Mouse (Mus musculus) stomach, embryonic 15.5 days (tissue): ENCODE measurements around the gene Inpp5a. TPM values are rescaled to one million over a fixed set of nuclear protein-coding genes. Genes with fewer than 3 reads are reported as not detected.
A peak's percentile ranks its signal among the peaks of the same experiment; 100 is the strongest.

Experiments used
- ATAC-seq: fragments of 200-750 bp; cut with Nextera tagmentation; 2 replicates; pipeline ENCODE4 v1.8.0; 2017; ENCODE audit warnings: low read depth, moderate number of reproducible peaks, moderate TSS enrichment; ENCODE audit not compliant: insufficient read depth, low FRiP score
- H3K27ac ChIP-seq: fragments of 300-500 bp; sonication (generic); 2 replicates; pipeline ENCODE4 v1.5.1; 2015; ENCODE audit warnings: mild to moderate bottlenecking, inconsistent platforms
- H3K27me3 ChIP-seq: fragments of 300-500 bp; sonication (generic); replicated peaks from 2 replicates; pipeline ENCODE4 v1.6.1; 2015; ENCODE audit warnings: inconsistent platforms
- H3K36me3 ChIP-seq: fragments of 300-500 bp; sonication (generic); 2 replicates; pipeline ENCODE4 v1.6.1; 2015; ENCODE audit warnings: inconsistent platforms
- H3K4me1 ChIP-seq: fragments of 300-500 bp; sonication (generic); 2 replicates; pipeline ENCODE4 v1.6.1; 2015; ENCODE audit warnings: inconsistent platforms
- H3K4me2 ChIP-seq: fragments of 300-500 bp; sonication (generic); 2 replicates; pipeline ENCODE4 v1.6.1; 2015; ENCODE audit warnings: mild to moderate bottlenecking, inconsistent platforms
- H3K4me3 ChIP-seq: fragments of 300-500 bp; sonication (generic); replicated peaks from 2 replicates; pipeline ENCODE4 v1.5.1; 2015; ENCODE audit warnings: inconsistent platforms
- H3K9ac ChIP-seq: fragments of 300-500 bp; sonication (generic); 2 replicates; pipeline ENCODE4 v1.6.1; 2015; ENCODE audit warnings: inconsistent platforms
- H3K9me3 ChIP-seq: fragments of 300-500 bp; sonication (generic); 2 replicates; pipeline ENCODE4 v1.6.1; 2016; ENCODE audit warnings: inconsistent platforms
- WGBS: fragments of 180-500 bp; shearing (Covaris S2); methylation state at CpG from one replicate; pipeline ENCODE4 v1.1.7; 2015; 5-methylcytosine and 5-hydroxymethylcytosine counted together
- polyA plus RNA-seq: library from polyadenylated mRNA; unstranded; fragments of >200 nt; fragmentation: Nextera tagmentation; extraction: Ambion mirVana; gene quantifications from 2 replicates; pipeline ENCODE4 v1.2.1, GENCODE M21; 2015

Gene Inpp5a
- polyA plus RNA-seq, 1 experiment from 2014 or later: 35.0 TPM

DNA sequence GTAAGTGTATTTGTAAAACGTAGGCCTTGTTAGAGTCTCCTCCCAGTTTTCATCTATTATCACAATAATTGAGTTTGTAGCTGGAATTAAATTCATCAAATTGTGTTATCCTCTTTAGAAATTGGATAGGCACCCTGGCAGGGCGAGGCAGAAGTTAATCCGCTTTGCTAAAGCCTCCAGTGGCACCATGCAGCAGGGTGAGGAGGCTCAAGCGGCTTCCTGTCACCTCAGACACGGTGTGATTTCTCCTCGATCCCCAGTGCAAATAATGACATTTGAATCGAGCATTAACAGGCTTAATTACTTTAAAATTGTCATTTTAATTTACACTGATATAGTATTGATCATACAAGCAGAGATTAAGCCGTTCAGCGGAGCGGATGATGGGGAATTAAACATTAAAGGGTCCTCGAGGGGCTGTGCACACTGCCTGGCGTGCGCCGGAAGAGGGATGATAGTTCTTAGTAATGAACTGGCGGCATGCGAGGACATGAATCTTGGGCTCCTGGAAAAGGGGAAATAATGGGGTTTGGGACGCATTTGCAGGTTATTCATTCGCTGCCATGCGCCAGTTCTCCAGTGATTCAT is 109.2 kb downstream of the Inpp5a start:
- no peak overlapping the region for H3K27ac ChIP-seq
- 74% methylated on average over 19 of the region's 19 CpGs for WGBS
- no peak for ATAC-seq

DNA sequence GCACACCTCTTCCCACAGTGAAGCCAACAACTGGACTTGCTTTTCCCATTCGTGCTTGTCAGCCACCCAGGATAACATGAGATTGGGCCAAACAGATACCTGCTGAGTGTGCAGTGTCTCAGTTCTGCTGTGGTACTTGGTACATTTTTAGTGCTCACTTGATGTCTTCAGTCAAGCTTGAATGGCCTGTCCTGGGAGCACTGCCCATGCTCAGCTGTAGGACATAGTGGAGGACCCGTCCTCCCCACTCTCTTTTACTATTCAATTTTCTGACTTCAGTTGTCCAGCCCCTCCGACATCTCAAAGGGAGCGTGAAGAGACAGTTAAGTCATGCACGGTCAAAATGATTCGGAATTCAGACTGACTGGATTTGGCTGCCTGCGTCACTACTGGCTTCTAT is 115.2 kb downstream of the Inpp5a start:
- Histone ChIP-seq H3K4me3 (no peak overlapping the region), H3K4me2 (no peak overlapping the region), H3K27ac (no peak overlapping the region), H3K27me3 (no peaks in the 10 kb centered on the region), H3K4me1 (no peaks in the 10 kb centered on the region), H3K36me3 (no peaks in the 10 kb centered on the region), H3K9ac (no peak overlapping the region), H3K9me3 (no peaks in the 10 kb centered on the region)
- no peak for ATAC-seq
- 90% methylated on average over 7 of the region's 7 CpGs for WGBS

More for the DNA sequence above, 109.2 kb downstream of the Inpp5a start:
- no peak overlapping the region for H3K9ac ChIP-seq
- H3K27me3 ChIP-seq: no peaks in the 10 kb centered on the region
- no peaks in the 10 kb centered on the region for H3K9me3 ChIP-seq
- no peaks in the 10 kb centered on the region; the same call in 1 of the 2 replicates for H3K36me3 ChIP-seq
- no peak overlapping the region for H3K4me2 ChIP-seq
- no peaks in the 10 kb centered on the region for H3K4me1 ChIP-seq
- no peak overlapping the region for H3K4me3 ChIP-seq

DNA sequence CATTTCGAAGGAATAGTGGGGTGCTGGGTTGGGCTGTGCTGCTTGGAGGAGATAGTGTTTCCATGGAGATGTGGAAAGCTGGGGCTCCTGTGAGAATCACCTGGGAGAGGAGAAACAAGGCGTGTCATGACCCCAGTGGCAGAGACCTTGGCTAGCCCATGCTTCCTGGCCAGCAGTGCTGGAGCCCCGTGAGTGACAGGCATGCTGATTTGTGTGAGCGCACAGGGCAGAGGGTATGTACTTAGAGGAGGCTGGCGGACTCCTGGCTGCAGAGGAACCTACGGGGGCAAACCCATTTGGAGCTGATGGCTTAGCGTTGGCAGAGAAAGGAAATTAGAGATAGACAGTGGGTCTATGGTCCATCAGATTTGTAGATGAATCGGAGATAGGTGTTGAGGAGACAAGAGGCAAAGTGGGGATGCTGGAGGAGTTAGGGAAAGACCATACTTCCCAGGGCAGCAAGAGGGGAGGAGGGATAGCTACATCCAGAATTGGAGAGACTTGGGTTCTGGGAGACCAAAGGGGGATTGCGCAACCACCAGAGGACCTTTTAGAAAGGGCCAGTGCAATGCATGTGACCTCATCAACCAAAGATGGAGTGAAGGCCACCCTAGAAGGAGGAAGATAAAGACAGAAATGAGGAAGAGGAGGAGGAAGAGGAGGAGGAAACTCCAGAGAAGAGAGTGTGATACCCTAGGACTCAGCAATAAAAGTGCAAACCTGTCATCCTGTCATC is 117.9 kb downstream of the Inpp5a start:
- Histone ChIP-seq H3K4me2 (no peak overlapping the region), H3K9ac (no peak overlapping the region), H3K4me3 (no peak overlapping the region), H3K27me3 (no peaks in the 10 kb centered on the region), H3K9me3 (no peaks in the 10 kb centered on the region), H3K36me3 (0 out of 2 replicates have a peak, but pooled peaks cover 5% of the 10 kb centered on the region), H3K4me1 (no peaks in the 10 kb centered on the region), H3K27ac (no peak overlapping the region)
- WGBS: 64% methylated on average over 9 of the region's 9 CpGs
- ATAC-seq: peak; percentile 19; the same call in 1 of the 2 replicates

DNA sequence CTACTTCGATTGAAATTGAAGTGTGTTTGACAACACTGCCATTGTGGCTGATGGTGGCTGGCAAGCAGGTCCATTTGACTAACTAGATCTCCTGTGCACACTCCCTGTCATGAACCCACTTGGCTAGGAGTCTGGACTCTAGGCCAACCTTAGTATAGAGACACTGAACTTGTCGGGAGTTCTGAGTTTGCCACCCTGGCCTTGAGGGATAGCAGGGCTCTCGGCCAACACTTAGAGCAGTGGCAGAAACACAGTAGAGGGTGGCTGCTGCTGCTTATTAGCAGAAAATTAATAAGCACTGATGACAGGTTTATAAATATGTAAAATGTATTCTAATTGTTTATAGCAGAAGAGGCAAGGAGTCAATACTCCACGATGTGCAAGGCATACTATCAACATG is 120.0 kb downstream of the Inpp5a start:
- no peaks in the 10 kb centered on the region for H3K9me3 ChIP-seq
- H3K4me1 ChIP-seq: no peaks in the 10 kb centered on the region
- H3K4me3 ChIP-seq: no peak overlapping the region
- H3K27me3 ChIP-seq: no peaks in the 10 kb centered on the region
- no peak overlapping the region for H3K4me2 ChIP-seq
- no peak overlapping the region for H3K9ac ChIP-seq
- 0 out of 2 replicates have a peak, but pooled peaks cover 5% of the 10 kb centered on the region for H3K36me3 ChIP-seq
- no peak overlapping the region for H3K27ac ChIP-seq
- 79% methylated on average over 4 of the region's 4 CpGs for WGBS
- ATAC-seq: no peak

DNA sequence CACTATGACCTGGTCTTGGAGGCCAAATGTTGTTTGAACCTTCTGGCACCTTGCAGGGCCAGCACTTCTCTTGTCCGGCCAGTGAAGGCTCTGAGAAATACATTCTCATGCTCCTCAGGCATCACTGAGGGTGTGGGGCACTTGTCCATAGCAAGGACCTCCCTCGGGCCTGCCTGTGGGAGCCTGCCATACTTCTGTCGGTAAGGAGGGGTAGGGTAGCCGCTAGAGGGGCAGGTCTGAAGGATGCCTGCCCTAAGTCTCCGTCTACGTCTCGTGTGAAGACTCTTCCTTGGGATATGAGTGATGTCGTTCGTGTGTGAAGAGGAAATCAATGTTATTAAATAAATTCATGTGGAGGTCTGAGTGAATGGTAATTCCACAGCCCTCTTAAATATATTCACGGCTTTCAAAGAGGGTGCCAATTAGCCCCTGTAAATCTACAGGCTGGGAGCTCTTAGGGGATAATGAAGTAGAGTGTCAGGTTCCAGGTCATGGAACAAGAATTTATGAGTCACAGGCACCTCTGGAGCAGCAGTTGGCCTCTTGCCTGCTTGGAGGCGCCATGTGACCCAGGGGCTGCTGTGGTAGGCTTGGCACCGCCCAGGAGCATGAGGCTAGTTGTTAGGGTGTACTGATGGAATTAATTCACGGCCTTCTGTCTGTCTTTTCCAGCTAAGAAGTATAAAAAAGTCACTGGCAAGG is 127.2 kb downstream of the Inpp5a start:
- H3K9me3 ChIP-seq: no peaks in the 10 kb centered on the region
- H3K4me1 ChIP-seq: no peaks in the 10 kb centered on the region
- 77% methylated on average over 13 of the region's 13 CpGs for WGBS
- no peak overlapping the region for H3K27ac ChIP-seq
- H3K9ac ChIP-seq: no peak overlapping the region
- no peak overlapping the region for H3K4me2 ChIP-seq
- no peaks in the 10 kb centered on the region for H3K27me3 ChIP-seq
- no peak overlapping the region for H3K4me3 ChIP-seq
- H3K36me3 ChIP-seq: 0 out of 2 replicates have a peak, but pooled peaks cover 5% of the 10 kb centered on the region
- ATAC-seq: no peak

DNA sequence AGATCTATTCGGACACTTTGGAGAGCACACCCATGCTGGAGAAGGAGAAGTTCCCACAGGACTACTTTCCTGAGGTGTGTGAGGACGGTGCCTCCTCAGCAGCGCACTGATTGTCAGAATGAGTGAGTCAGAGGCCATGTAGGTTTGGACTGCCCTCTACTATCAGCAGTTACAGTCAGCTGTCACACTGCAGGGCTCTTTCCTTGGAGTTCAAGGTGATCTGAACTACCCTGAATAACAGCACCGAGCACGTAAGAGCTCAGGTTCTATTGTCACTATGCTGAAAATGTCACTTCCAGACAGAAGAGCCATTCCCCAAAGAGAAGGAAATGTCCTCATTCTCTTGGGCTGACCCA is 127.7 kb downstream of the Inpp5a start:
- Histone ChIP-seq H3K9me3 (no peaks in the 10 kb centered on the region), H3K9ac (no peak overlapping the region), H3K27ac (no peak overlapping the region), H3K4me3 (no peak overlapping the region), H3K36me3 (0 out of 2 replicates have a peak, but pooled peaks cover 2% of the 10 kb centered on the region), H3K27me3 (no peaks in the 10 kb centered on the region), H3K4me2 (no peak overlapping the region), H3K4me1 (no peaks in the 10 kb centered on the region)
- no peak for ATAC-seq
- 86% methylated on average over 5 of the region's 5 CpGs for WGBS

DNA sequence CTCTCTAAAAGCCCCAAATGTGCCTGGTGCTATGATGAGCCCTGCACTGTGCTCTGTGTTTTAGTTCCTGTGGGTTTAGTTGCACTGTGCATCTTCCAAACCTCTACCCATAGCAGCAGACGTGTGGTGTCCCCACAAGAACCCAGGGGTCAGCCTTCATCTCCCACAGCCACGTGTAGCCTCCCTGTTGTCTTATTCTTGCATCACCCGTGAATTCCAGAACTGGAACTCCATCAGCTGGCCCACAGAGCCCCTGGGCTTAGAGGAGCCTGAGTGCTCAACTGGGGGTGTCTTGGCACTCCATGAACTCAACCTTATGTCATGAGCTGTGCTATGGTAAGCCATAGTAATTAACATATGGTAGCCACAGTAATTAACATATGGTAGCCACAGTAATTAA is 129.4 kb downstream of the Inpp5a start:
- H3K27ac ChIP-seq: no peak overlapping the region
- H3K4me1 ChIP-seq: no peaks in the 10 kb centered on the region
- no peak overlapping the region for H3K4me3 ChIP-seq
- WGBS: 73% methylated on average over 3 of the region's 3 CpGs
- H3K36me3 ChIP-seq: no peaks in the 10 kb centered on the region
- no peak overlapping the region for H3K9ac ChIP-seq
- no peak overlapping the region for H3K4me2 ChIP-seq
- no peaks in the 10 kb centered on the region for H3K27me3 ChIP-seq
- H3K9me3 ChIP-seq: no peaks in the 10 kb centered on the region
- ATAC-seq: no peak

DNA sequence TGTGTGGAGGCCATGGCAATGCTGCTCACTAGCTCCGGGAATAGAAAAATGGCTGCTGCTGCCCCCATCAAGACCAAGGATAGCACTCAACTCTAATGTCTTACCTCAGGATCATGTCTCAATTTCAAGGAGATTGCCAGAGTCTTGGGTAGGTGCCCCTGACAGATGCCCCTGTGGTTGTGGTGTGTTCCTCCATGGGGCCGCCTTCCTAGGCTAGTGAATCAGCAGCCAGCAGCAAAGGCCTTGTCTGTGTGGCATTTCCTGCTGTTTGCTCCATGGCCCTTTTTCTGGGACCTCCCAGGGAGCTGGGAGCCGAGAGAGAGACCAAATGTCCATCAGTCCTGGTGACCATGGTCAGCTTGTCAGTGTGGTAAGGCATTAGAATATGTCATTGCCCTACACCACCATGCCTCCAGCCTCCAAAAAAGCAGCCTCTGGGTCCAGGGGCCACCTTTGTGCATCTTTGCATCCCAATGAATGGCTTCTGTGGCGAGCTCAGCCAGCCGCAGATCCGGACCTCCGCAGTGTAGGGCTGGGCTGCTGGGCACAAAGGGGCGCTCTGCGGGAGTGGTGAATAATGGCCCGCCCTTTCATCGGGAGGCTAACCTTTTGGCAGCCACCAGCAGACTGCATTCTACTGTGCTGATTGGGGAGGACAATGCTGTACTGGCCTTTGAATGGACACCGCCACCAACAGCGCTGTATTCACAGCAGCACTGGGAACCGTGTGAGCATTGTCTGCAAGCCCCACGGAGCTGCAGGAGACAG is 139.6 kb downstream of the Inpp5a start:
- no peaks in the 10 kb centered on the region for H3K9me3 ChIP-seq
- H3K4me2 ChIP-seq: no peak overlapping the region
- H3K36me3 ChIP-seq: peaks cover 18% of the 10 kb centered on the region
- 47% methylated on average over 15 of the region's 15 CpGs for WGBS
- H3K4me1 ChIP-seq: no peaks in the 10 kb centered on the region
- no peak overlapping the region for H3K4me3 ChIP-seq
- H3K9ac ChIP-seq: no peak overlapping the region
- no peak overlapping the region for H3K27ac ChIP-seq
- no peak for ATAC-seq
- H3K27me3 ChIP-seq: no peaks in the 10 kb centered on the region

DNA sequence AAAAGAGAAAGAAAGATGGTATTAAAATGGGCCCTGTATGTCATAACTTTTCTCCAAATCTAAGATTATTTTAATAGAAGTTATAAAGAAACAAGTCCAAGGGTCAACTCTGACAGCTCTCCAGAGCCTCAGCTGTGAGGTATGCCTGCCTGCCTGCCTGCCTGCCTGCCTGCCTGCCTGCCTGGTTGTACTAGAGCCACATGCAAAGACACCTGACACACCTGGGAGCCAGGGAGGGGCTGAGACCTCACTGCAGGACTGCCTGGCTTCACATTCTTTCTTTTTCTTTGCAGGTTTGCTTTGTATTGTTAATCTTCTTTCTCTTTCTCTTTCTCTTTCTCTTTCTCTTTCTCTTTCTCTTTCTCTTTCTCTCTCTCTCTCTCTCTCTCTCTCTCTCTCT is 140.3 kb downstream of the Inpp5a start:
- Histone ChIP-seq H3K4me3 (no peak overlapping the region), H3K4me1 (no peaks in the 10 kb centered on the region), H3K27me3 (no peaks in the 10 kb centered on the region), H3K36me3 (peaks cover 18% of the 10 kb centered on the region), H3K9me3 (no peaks in the 10 kb centered on the region), H3K4me2 (no peak overlapping the region), H3K9ac (no peak overlapping the region), H3K27ac (no peak overlapping the region)
- ATAC-seq: no peak

DNA sequence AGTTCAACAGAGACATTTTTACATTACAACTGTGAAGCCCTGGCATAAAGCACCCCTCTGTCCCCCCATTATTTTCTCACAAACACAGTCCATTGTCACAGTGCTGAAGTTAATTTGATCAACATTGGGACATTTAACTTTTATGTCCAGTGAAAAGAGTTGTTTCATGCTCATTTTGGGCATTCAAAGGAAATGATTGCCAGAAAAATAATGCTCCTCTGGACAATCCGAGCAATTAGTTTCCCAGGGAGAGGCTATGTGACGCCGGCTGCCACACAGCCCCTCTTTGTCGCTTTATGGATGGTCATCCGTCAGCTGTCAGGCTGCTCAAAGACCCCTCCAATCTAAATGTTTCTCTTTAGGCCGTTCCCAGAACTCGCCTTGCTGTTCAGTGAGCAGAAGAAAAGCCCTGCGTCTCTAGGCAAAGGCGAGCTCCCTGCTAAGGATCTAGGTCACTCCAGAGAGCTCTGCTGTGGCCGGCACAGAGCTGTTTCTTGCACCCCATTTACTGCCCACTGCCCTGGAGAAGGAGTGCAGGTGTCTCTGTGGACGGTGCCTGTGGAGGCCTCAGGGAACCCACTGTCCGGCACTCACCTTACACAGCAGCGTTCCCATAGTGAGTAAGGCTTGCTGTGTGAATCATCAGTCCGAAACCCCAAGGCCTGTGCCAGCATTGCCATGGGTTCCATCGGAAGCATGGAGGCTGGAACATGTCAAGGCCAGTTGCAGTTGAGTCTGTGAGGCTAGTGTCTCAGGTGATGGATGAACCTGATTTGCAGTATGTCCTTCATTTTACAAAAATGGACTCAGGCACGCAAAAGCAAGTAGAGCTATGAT is 141.9 kb downstream of the Inpp5a start:
- WGBS: 56% methylated on average over 16 of the region's 16 CpGs
- H3K4me1 ChIP-seq: no peaks in the 10 kb centered on the region
- H3K4me3 ChIP-seq: no peak overlapping the region
- H3K36me3 ChIP-seq: peaks cover 19% of the 10 kb centered on the region
- no peaks in the 10 kb centered on the region for H3K27me3 ChIP-seq
- no peak overlapping the region for H3K9ac ChIP-seq
- no peak overlapping the region for H3K4me2 ChIP-seq
- H3K9me3 ChIP-seq: no peaks in the 10 kb centered on the region
- no peak overlapping the region for H3K27ac ChIP-seq
- ATAC-seq: no peak

DNA sequence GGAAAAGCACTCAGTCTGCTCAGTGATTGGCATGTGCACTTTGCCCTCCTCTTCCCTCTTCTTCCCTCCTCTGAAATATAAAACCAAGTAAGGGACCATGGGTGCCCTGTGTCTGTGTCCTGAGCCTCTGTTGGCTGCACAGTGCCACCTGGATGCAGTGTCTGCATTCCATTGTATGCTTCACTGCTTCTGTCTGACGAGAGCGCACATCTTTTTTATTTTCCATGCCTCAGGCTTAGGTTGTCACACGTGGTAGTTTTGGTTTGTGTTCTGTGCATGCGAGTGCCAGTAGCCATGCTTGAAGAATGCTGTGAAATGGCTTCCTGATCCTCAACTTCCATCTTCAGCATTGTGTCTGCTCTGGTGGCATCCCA is 142.5 kb downstream of the Inpp5a start:
- Histone ChIP-seq H3K36me3 (peaks cover 18% of the 10 kb centered on the region), H3K27me3 (no peaks in the 10 kb centered on the region), H3K4me1 (no peaks in the 10 kb centered on the region), H3K4me3 (no peak overlapping the region), H3K4me2 (no peak overlapping the region), H3K27ac (no peak overlapping the region), H3K9me3 (no peaks in the 10 kb centered on the region), H3K9ac (no peak overlapping the region)
- WGBS: 85% methylated on average over 4 of the region's 4 CpGs
- no peak for ATAC-seq
